Mouse (Mus musculus) T-helper 17 cell (primary cell): ENCODE data around the gene Bmpr1b.
"Not testable (repeated sequence)": the region's sequence is repeated elsewhere in the genome, so short reads cannot be mapped to it uniquely, and the experiment has no call there.

Source experiments
- in situ Hi-C, 2 experiments: fragments of 300-600 bp; cut with MboI, MseI; formaldehyde crosslinking; loops; 1 replicate in 1 of 2; 2 replicates in 1 of 2; pipeline ENCODE4 v1.15.1; 2025; ENCODE audit warnings: high pct_unique_total_duplicates in 2 of 2

Gene Bmpr1b

GRCm38 (mm10) chr3:142168863-142169521 is at the start of gene Bmpr1b:
Gene Bmpr1b, minus strand, starts transcription at chr3:142169425.
- in situ Hi-C loops = no loop called here

- in situ Hi-C loops = no loop called here
Measured at GRCm38 (mm10) chr3:142212821-142213220, 43.6 kb upstream of the Bmpr1b start.

GRCm38 (mm10) chr3:142212186-142212585 is 43.0 kb upstream of the Bmpr1b start:
- in situ Hi-C loops = no loop called here

- in situ Hi-C loops = no loop called here
Measured at GRCm38 (mm10) chr3:142209981-142210380, 40.8 kb upstream of the Bmpr1b start.

GRCm38 (mm10) chr3:142209057-142209456 is 39.8 kb upstream of the Bmpr1b start:
- in situ Hi-C loops = no loop called here

GRCm38 (mm10) chr3:142207488-142207887 is 38.3 kb upstream of the Bmpr1b start:
- in situ Hi-C loops = no loop called here

GRCm38 (mm10) chr3:142206316-142206715 is 37.1 kb upstream of the Bmpr1b start:
- in situ Hi-C loops = no loop called here

- in situ Hi-C loops = no loop called here
Measured at GRCm38 (mm10) chr3:142196142-142196541, 26.9 kb upstream of the Bmpr1b start.

- in situ Hi-C loops = not testable (repeated sequence)
Measured at GRCm38 (mm10) chr3:142191627-142192026, 22.4 kb upstream of the Bmpr1b start.

- in situ Hi-C loops = no loop called here
Measured at GRCm38 (mm10) chr3:142186551-142186950, 17.3 kb upstream of the Bmpr1b start.

GRCm38 (mm10) chr3:142173996-142174395 is 4.8 kb upstream of the Bmpr1b start:
- in situ Hi-C loops = no loop called here

GRCm38 (mm10) chr3:142168251-142168862 is 868 bp downstream of the Bmpr1b start:
- in situ Hi-C loops = no loop called here

GRCm38 (mm10) chr3:142164981-142165380 is 4.2 kb downstream of the Bmpr1b start:
- in situ Hi-C loops = no loop called here

- in situ Hi-C loops = no loop called here
Measured at GRCm38 (mm10) chr3:142163896-142164295, 5.3 kb downstream of the Bmpr1b start.

- in situ Hi-C loops = no loop called here
Measured at GRCm38 (mm10) chr3:142161405-142161804, 7.8 kb downstream of the Bmpr1b start.

- in situ Hi-C loops = no loop called here
Measured at GRCm38 (mm10) chr3:142151980-142152379, 17.2 kb downstream of the Bmpr1b start.

GRCm38 (mm10) chr3:142138796-142139195 is 30.4 kb downstream of the Bmpr1b start:
- in situ Hi-C loops = no loop called here

GRCm38 (mm10) chr3:142126379-142126778 is 42.8 kb downstream of the Bmpr1b start:
- in situ Hi-C loops = no loop called here

- in situ Hi-C loops = no loop called here
Measured at GRCm38 (mm10) chr3:142125556-142125955, 43.7 kb downstream of the Bmpr1b start.

- in situ Hi-C loops = no loop called here
Measured at GRCm38 (mm10) chr3:142124255-142124654, 45.0 kb downstream of the Bmpr1b start.

- in situ Hi-C loops = no loop called here
Measured at GRCm38 (mm10) chr3:142122376-142122775, 46.8 kb downstream of the Bmpr1b start.

- in situ Hi-C loops = no loop called here
Measured at GRCm38 (mm10) chr3:142120795-142121194, 48.4 kb downstream of the Bmpr1b start.

- in situ Hi-C loops = no loop called here
Measured at GRCm38 (mm10) chr3:142114762-142115316, 54.4 kb downstream of the Bmpr1b start.
